Mouse (Mus musculus): Measurements from ENCODE around the gene Barx2.

- TF ChIP-seq CTCF (IDR thresholded peaks at IDR 0.05; ENCODE audit: insufficient read depth, low read depth, low read length) (no peak), POLR2A (IDR thresholded peaks at IDR 0.05; ENCODE audit: insufficient read depth, low read depth, low read length) (no peak)
Observed at GRCm38 (mm10) chr9:31874236-31874635, 39.0 kb downstream of the Barx2 start.

Data from olfactory bulb, adult 2 months (tissue).